Mouse (Mus musculus) C2C12 (cell line): Measurements from ENCODE around the gene Ltbp1.

Source experiments
- CEBPB ChIP-seq: IDR thresholded peaks from one replicate; pipeline ENCODE4 v1.6.1; 2011; ENCODE audit warnings: low read depth, mild to moderate bottlenecking, control low read depth, moderate library complexity
- CTCF ChIP-seq: IDR thresholded peaks from one replicate; pipeline ENCODE4 v1.5.1; 2011; ENCODE audit not compliant: control insufficient read depth, insufficient read depth, insufficient read length
- MAX ChIP-seq: IDR thresholded peaks from one replicate; pipeline ENCODE4 v1.6.1; 2011; ENCODE audit warnings: mild to moderate bottlenecking, control low read depth
- MYOD1 ChIP-seq: IDR thresholded peaks from one replicate; pipeline ENCODE4 v1.6.1; 2011; ENCODE audit warnings: low read depth; ENCODE audit not compliant: control insufficient read depth, insufficient read length
- MYOG ChIP-seq: IDR thresholded peaks from one replicate; pipeline ENCODE4 v1.6.1; 2011; ENCODE audit not compliant: control insufficient read depth, insufficient read length; ENCODE audit errors: extremely low read depth
- USF1 ChIP-seq: IDR thresholded peaks from one replicate; pipeline ENCODE4 v1.6.1; 2011; ENCODE audit warnings: low read depth, mild to moderate bottlenecking, control low read depth, moderate library complexity

DNA sequence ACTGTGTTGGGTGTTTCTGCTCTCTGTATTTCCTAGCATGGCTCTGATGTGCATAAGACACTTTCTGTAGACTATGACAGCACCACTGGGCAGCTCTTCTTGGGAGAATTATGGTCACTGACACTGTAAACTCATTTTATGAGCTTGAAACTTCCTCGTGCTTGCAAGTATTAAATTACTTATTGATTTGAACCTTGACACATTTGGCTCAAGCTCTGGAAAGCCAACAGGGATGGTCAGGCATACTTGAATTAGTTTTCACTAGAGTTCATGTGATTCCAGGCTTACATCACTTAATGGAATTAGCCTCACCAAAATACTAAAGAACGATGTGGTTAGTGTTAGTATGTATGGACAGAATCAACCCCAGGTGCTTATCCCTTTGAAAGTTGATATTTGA lies 76.0 kb downstream of the Ltbp1 start:
- no peak for TF ChIP-seq CTCF
- TF ChIP-seq USF1, result no peak
- TF ChIP-seq MAX, result no peak
- TF ChIP-seq MYOD1, result no peak
- TF ChIP-seq MYOG, result no peak
- TF ChIP-seq CEBPB, result no peak
